Mouse (Mus musculus) inflammation-experienced regulatory T-cells, adult 16 weeks (primary cell): Measurements from ENCODE around the gene Gm29554. TPM values are rescaled to one million over a fixed set of nuclear protein-coding genes. Genes with fewer than 3 reads are reported as not detected.

Experiments used
- polyA plus RNA-seq: library from polyadenylated mRNA; unstranded; fragments of 100-300 nt; shearing (Covaris generic); gene quantifications from one replicate; pipeline ENCODE4 v1.2.1, GENCODE M21; 2017

Gm29554 gene
- polyA plus RNA-seq = not detected

GRCm38 (mm10) chrY:12273632-12274031 is at the start of gene Gm29554:
Gm29554 (plus strand) TSS chrY:12273932.

Other genes starting within 250 kb of the Gm29554 start
- gene Gm20812, start 108.0 kb downstream of the Gm29554 start, polyA plus RNA-seq = not detected